Mouse (Mus musculus) 416B (cell line): ENCODE measurements at regions not wholly inside any gene's neighbourhood (a gene's known extent, or its start where the extent isn't known, plus 50 kb on each side); places are given as distances from the start of the nearest gene placed in this dataset.
A peak's percentile ranks its signal among the peaks of the same experiment; 100 is the strongest.

Experiments used
- DNase-seq: peaks from one replicate; pipeline ENCODE4 v3.0.0; 2011; ENCODE audit warnings: low read depth

DNA sequence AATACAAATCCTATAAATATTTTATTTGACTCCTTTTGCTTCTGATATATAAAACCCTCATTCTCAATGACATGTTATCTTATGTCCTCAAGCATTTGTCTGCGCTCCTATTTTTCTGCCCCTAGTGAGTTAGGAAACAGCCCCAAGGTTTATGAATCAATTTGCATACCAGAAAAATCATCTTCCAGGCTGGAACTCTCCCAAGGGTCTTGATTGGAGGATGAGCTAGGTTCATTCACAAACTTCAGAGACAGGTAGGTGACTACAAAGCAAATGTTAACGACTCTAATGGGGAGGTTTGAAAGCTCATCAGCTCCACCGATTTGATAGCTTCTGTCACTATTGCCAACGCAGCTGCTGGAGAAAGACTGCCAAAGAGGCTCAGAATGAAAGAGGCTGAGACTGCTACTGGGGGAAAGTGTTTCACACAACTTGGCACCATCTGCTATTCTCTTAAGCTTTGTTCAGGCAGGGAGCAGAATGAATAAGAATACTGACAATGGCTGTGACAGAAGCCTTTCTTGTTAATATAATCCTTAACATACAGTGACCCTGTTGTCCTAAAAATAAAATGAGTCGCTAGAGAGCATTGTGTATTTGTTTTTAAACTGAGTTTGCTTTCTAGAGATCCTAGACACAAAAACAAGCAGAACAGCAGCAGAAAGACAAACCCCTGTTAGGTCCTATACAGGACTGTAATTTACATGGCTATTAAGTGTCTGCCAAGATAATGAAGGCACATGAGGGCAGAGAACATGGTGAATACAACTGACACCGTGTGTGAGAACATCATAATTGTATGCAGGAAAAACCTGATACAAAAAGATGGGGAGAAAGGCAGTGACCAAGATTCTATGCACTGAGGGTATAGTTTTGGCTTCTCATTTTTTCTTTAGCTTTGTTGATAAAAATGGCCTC is 843.4 kb downstream of the Cdh8 start:
- no peak for DNase-seq

DNA sequence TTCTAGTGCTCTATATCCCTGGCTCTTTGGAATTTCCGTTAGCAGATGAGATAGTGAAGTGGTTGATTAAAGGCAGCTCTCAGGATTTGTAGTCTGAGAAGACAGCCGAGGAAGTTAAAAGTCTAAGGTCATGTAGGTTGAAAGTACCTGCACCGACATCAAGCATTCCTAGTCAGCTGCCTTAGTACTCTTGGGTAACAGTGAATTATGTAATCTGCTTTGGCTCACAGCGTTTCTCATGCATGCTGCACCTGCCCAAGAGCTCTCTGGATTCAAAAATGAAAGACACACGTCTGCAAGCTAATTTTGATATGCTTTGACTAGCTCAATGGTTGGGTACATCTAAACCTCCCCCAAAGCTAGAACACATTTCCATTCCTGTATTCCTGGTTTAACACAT is 849.6 kb downstream of the Cdh8 start:
- no peak for DNase-seq

DNA sequence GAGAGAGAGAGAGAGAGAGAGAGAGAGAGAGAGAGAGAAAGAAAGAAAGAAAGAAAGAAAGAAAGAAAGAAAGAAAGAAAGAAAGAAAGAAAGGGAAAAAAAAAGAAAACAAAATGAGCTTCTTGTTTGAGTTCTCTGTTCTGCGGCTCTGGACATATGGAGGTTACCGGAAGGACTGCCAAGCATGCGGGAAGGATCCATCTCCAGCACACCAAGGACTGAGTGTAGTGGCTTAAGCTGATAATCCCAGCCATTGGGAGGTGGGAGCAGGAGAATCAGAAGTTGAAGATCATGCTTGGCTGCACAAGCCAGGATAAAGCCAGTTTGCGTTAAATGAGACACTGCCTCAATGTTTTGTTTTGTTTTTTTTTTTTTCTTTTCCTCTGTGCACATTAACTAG is 897.8 kb downstream of the Cdh8 start:
- DNase-seq: no peak

DNA sequence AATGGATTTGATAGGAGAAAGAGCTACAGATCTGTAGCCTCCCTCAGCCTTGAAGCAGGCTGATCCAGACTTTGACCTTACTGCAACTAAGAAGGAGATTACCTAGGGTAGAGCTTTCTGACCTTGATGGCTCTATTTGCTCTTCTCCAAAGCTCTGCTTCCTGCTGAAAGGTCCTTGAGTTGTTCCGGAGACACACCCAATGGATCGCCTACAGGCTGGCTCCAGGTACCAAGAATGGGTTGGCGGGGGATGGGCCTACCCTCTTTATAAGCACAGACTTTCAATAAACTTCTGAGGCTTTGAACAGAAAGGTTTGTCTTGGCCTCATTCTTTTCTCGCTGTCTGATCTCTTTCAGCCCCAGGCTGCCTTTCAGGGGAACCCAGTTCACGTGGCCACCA is 901.0 kb downstream of the Cdh8 start:
- no peak for DNase-seq

DNA sequence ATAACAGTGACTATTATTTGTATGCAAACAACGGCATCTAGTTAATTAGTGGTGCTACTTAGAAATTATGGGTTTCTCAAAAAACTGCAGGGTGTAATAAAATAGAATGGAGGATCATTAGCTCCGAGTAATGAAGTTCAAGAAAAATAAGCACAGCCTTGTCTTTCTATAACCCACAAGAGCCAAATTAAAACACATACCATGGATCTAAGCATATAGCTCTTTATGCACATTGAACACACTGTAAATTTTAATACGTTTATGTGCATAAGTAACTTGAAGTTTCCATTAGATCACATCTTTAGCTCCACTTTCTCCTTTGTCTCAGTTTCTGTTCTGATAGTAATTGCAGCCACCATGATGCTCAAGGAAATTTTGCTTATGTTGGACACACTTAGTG is 919.5 kb downstream of the Cdh8 start:
- DNase-seq: no peak

DNA sequence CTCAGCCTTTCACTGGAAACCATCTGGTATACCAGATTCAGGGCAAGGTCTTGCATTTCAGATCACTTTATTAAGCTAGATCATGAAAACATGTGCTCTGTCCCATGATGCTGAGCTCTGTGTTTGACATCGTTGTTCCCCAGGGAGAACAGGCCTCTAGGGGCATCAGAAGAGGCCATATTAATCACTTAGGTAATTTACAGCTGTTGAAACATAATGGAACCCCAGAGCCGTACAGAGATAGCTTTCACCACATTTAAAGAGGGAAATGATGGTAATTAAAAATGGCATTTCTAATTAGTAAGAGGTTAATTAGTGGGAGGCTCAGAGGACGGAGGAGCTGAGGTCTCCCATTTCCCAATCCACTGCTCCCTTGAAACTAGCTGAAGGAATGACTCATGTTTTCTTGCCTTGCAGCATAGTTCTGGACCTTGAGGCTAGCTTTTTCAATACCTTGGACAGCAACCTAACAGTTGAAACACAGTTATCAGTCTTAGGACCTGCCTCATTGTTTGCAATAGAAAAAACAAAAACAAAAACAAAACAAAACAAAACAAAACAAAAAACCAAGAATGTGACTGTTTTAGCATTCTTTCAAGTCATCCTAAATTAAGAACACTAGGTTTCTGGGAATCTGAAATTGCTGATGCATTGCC is 952.8 kb downstream of the Cdh8 start:
- DNase-seq: peak; percentile 1

DNA sequence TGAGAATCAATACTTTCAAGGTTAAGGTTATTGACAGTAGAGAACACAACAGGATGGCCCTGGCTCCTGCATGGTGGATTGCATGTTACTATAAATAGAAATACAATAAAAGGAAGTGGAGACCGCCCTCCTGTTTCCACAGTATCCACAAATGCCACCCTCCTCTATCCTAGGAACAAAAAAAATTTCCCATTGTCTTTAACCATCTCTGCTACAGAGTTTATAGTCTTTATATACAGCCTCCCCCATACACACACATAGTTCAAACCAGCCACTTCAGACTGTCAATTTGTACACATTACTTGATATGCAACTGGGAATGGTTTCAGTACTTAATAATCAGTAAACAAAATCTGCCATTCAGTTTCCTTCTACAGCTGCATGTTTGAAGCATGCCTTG is 960.7 kb downstream of the Cdh8 start:
- no peak for DNase-seq
